Mouse (Mus musculus) olfactory bulb, adult 2 months (tissue): ENCODE results near the gene Upk3b. TPM values are rescaled to one million over a fixed set of nuclear protein-coding genes. Genes with fewer than 3 reads are reported as not detected.

Experiments
- H3K27ac ChIP-seq: fragments of 200-500 bp; 2 replicates; pipeline ENCODE4 v1.5.1; 2012; ENCODE audit warnings: low read depth, low read length; ENCODE audit not compliant: insufficient read depth
- H3K4me1 ChIP-seq: fragments of 200-500 bp; 2 replicates; pipeline ENCODE4 v1.6.1; 2012; ENCODE audit warnings: low read length; ENCODE audit not compliant: control insufficient read depth, insufficient read depth
- H3K4me3 ChIP-seq: fragments of 200-500 bp; 2 replicates; pipeline ENCODE4 v1.5.1; 2012; ENCODE audit warnings: mild to moderate bottlenecking, low read depth, low read length, moderate library complexity; ENCODE audit not compliant: insufficient read depth
- CTCF ChIP-seq: fragments of 200-500 bp; IDR thresholded peaks from 2 replicates; pipeline ENCODE4 v1.5.1; 2012; ENCODE audit warnings: low read depth, mild to moderate bottlenecking, low read length, moderate library complexity; ENCODE audit not compliant: insufficient read depth
- POLR2A ChIP-seq: fragments of 200-500 bp; IDR thresholded peaks from 2 replicates; pipeline ENCODE4 v1.6.1; 2012; ENCODE audit warnings: mild to moderate bottlenecking, low read depth, low read length, moderate library complexity; ENCODE audit not compliant: insufficient read depth
- WGBS: fragments of 180-500 bp; shearing (Covaris S2); methylation state at CpG from one replicate; pipeline ENCODE4 v1.1.7; 2018; 5-methylcytosine and 5-hydroxymethylcytosine counted together
- polyA plus RNA-seq: library from polyadenylated mRNA; stranded (reverse); fragments of >200 nt; gene quantifications from 2 replicates; pipeline ENCODE4 v1.2.4, GENCODE M21; 2012; ENCODE audit warnings: low replicate concordance; ENCODE audit not compliant: missing spikeins, insufficient read depth, insufficient read length

Upk3b gene
- polyA plus RNA-seq, 1 experiment = not detected

DNA sequence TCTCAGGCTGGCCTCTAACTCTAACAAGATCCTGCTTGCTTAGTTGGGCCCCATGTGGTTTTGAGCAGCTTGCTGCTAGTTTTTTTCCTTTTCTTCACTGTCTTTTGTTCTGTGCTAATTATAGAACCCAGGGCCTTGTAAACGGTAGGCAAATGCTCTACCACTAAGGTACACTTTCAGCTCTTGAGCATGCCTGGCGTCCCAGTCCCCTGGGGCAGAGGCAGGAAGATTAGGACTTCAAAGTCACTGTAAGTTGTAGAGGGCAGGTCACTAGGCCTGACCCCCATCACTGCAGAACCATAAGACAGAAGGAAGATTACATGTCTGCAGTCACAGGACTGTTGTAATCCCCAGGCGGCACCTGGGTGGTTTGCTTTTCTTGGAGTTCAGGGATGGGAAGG, 35.5 kb upstream of the Upk3b start:
- TF ChIP-seq POLR2A = no peak
- no peak for TF ChIP-seq CTCF
- Histone ChIP-seq H3K27ac (no peak overlapping the region), H3K4me1 (peaks cover 6% of the 10 kb centered on the region), H3K4me3 (no peak overlapping the region)
- 28% methylated on average over 3 of the region's 3 CpGs for WGBS

- TF ChIP-seq CTCF (no peak), POLR2A (no peak)
Observed at GRCm38 (mm10) chr5:136004537-136004936, 33.8 kb upstream of the Upk3b start.

DNA sequence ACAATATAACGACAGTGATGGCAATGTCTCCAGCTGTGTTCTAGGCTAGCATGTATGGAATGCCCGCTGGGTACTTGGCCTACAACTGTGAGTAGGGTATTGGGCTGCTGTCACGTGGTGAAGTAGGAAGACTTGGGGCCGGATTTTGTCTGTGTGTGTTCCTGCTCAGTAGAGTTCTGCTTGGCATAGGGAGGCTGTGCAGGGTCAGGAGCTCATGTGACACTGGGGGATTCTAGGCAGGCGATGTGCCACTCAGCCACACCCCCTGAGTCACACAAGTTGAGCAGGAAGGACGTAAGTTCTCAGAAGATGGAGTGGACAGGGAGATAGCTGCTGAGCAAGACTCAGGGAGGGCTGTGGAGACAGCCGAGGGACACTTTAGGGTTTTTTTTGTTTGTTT, 30.6 kb upstream of the Upk3b start:
- 81% methylated on average over 7 of the region's 7 CpGs for WGBS
- TF ChIP-seq POLR2A = no peak
- Histone ChIP-seq H3K27ac (no peak overlapping the region), H3K4me3 (no peak overlapping the region), H3K4me1 (peaks cover 6% of the 10 kb centered on the region)

More at GRCm38 (mm10) chr5:136004537-136004936, 33.8 kb upstream of the Upk3b start:
- peaks cover 6% of the 10 kb centered on the region for H3K4me1 ChIP-seq
- H3K27ac ChIP-seq = no peak overlapping the region
- 81% methylated on average over 4 of the region's 4 CpGs for WGBS
- H3K4me3 ChIP-seq = no peak overlapping the region

DNA sequence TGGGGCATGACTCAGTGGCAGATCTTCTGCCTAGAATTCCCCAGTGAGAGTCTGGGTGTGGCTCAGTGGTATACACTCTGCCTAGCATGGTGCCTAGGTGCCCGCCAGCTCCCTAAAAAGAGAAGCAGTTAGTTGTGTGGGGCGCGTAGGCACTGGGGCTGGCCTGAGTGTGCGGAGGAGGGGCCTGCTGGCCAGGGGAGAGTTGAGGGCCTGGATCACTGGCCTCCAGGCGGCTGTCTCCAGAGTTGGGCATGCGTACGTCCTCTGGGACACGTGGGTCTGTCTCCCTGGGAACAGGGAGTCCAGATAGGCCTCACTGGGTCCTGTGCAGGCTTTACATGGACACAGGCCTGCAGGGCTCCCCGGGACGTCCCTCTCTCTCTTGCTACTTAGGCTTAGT, 23.4 kb upstream of the Upk3b start:
- TF ChIP-seq POLR2A (no peak), CTCF (no peak)
- 88% methylated on average over 10 of the region's 10 CpGs for WGBS

DNA sequence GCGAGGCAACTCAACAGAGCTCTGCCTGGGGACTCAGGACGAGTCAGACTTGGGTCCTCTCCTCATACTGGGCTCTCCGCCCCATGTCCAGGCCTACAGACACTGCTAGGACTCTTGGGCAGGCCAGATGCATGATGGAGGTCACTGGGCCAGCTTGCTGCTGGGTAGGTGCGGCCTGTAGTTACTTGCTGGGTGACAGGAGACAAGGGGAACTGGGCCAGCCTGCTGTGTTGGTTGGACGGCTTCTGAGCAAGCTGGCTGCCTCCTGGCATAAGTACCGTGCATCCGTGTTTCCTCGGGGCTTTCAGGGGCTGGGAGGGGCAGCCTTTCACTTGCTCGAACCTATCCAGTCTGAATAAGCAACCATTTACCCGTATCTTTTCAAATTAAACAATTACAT, 22.7 kb upstream of the Upk3b start:
- no peak overlapping the region for H3K27ac ChIP-seq
- WGBS = 58% methylated on average over 10 of the region's 10 CpGs
- H3K4me1 ChIP-seq = peaks cover 16% of the 10 kb centered on the region
- no peak overlapping the region for H3K4me3 ChIP-seq
- no peak for TF ChIP-seq CTCF
- no peak for TF ChIP-seq POLR2A

More for the DNA sequence above, 23.4 kb upstream of the Upk3b start:
- no peak overlapping the region for H3K4me3 ChIP-seq
- no peak overlapping the region for H3K27ac ChIP-seq
- H3K4me1 ChIP-seq = peaks cover 15% of the 10 kb centered on the region

DNA sequence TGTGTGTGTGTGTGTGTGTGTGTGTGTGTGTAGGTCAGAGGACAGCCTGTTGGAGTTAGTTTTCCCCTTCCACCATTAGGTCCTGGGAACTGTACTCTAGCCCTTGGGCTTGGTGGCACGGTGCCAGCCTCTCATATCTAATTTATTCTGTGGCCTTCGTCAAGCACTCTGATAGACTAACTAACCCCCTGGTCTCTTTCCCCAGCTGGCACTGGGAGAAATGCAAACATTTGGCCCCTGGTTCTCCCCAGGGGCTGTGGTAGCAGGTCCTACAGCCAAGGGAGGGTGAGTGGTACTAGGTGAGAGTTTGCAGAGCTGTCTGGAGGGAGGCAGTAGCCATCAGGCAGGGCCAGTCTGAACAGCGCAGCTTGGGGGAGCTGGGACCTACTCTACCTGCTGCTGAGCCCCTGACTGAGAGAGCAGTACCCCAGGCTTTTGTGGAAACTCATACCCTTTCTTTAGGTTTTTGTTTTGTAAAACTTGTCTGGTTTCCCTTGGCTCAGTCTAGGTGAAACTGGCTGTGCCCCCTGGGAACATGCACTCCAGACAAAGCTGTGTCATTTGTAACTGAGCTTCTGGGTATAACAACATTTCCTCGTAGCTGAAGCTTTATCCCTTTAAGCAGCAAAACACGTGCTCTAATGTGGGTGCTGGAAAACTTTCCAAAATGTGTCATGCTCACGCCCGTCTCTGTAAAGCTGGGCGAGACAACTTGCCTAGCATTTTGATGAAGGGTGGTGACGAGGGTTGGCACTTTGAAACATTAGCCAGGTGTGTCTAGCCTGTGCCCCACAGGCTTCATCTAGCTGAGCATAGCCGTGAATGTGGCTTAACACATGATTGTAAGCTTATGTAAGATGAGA, 22.1 kb upstream of the Upk3b start:
- Histone ChIP-seq H3K4me3 (no peak overlapping the region), H3K4me1 (peaks cover 18% of the 10 kb centered on the region), H3K27ac (no peak overlapping the region)
- 57% methylated on average over 10 of the region's 10 CpGs for WGBS
- TF ChIP-seq POLR2A (no peak), CTCF (no peak)

GRCm38 (mm10) chr5:136017262-136017661, 21.0 kb upstream of the Upk3b start:
- Histone ChIP-seq H3K4me1 (peaks cover 24% of the 10 kb centered on the region), H3K4me3 (no peak overlapping the region), H3K27ac (no peak overlapping the region)
- no peak for TF ChIP-seq POLR2A
- no peak for TF ChIP-seq CTCF
- 73% methylated on average over 6 of the region's 6 CpGs for WGBS

DNA sequence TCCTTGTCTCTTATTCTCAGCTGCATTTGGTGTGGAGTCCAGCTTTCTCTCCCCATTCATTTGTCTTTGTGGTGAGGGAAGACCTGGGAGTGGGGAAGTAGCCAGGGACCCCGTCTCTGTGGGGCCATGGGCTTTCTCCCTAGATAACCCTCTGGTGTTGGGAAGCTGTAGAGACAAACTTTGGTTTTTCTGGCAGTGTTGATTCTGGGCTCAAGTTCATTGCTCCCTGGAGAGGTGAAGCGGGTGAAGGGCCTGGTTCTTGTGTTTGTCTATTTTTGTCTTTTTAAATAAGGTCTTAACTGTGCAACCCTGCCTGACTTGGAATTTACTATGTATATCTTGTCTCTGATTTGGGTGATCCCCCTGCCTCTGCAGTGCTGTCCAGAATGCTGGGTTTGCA, 19.6 kb upstream of the Upk3b start:
- no peak overlapping the region for H3K4me3 ChIP-seq
- H3K27ac ChIP-seq = no peak overlapping the region
- 71% methylated on average over 2 of the region's 2 CpGs for WGBS
- TF ChIP-seq CTCF = no peak
- no peak for TF ChIP-seq POLR2A
- H3K4me1 ChIP-seq = peaks cover 24% of the 10 kb centered on the region

DNA sequence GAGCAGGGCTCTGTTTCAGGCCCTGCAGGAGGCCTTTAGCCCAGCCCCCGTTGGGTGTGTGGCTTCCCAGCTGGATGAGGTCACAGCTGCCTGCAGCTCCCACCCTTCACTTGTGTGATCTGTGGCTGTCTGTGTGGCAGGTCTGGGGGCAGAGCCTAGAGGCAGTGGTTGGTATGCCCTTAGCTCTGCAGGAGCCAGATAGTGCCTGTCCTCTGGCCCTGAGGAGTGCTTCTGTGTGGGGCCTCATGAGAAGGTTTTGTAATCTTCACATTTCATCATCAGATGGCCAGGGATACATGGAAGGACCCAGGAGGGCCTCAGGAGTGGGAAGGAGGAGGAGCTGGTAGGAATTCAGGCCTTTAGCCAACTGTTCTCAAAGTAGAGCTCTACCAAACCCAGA, 18.4 kb upstream of the Upk3b start:
- no peak overlapping the region for H3K27ac ChIP-seq
- H3K4me1 ChIP-seq = peaks cover 22% of the 10 kb centered on the region
- WGBS = 59% methylated on average over 1 of the region's 1 CpGs
- TF ChIP-seq POLR2A = no peak
- no peak for TF ChIP-seq CTCF
- no peak overlapping the region for H3K4me3 ChIP-seq
